Mouse (Mus musculus) brain, embryonic 14.5 days (tissue): ENCODE results near the gene Gm21973.

ENCODE experiments used
- CTCF ChIP-seq: fragments of 200-500 bp; IDR thresholded peaks from 2 replicates; pipeline ENCODE4 v1.5.1; 2012; ENCODE audit warnings: inconsistent platforms, mild to moderate bottlenecking, moderate library complexity, borderline replicate concordance; ENCODE audit not compliant: insufficient read depth, insufficient read length; ENCODE audit errors: extremely low read depth
- POLR2A ChIP-seq: fragments of 200-500 bp; IDR thresholded peaks from 2 replicates; pipeline ENCODE4 v1.6.1; 2012; ENCODE audit warnings: mild to moderate bottlenecking, inconsistent platforms, borderline replicate concordance; ENCODE audit not compliant: poor library complexity, insufficient read depth, insufficient read length, severe bottlenecking; ENCODE audit errors: extremely low read depth

GRCm38 (mm10) chr15:10387263-10387662 is 62.1 kb downstream of the Gm21973 start:
- TF ChIP-seq POLR2A (no peak), CTCF (no peak)
